Mouse (Mus musculus): ENCODE data around the gene Klre1.

The Klre1 gene

GRCm38 (mm10) chr6:129577605-129578004, at the start of gene Klre1:
Gene Klre1, plus strand, starts transcription at chr6:129577905.
- no peak for DNase-seq (ENCODE audit: low spot score in 2 of 2)

- no peak for DNase-seq (ENCODE audit: low spot score in 2 of 2)
These were observed 48.1 kb upstream of the Klre1 start for GRCm38 (mm10) chr6:129529605-129530004.

DNA sequence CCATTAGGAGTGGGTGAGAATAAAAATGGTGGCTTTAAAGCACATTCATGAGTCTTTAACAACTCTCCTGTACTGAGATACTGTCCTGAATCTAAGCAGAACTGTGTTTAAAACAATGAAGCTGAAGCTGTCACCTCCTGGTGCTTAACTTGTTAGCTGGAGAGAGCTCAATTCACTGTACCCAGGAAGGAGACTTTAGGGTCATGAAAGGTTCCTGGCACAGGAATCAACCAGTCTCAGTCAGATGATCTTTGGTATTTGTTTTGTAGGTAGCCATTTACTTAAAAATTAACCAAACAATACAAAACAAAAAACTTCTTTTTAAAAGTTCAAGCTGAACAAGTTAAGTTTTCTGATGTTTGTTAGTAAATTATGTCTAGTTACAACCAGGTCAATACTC, 47.4 kb upstream of the Klre1 start:
- no peak for DNase-seq (ENCODE audit: low spot score in 2 of 2)

- DNase-seq (ENCODE audit: low spot score in 2 of 2) = no peak
These were observed 45.2 kb upstream of the Klre1 start for GRCm38 (mm10) chr6:129532556-129532941.

DNA sequence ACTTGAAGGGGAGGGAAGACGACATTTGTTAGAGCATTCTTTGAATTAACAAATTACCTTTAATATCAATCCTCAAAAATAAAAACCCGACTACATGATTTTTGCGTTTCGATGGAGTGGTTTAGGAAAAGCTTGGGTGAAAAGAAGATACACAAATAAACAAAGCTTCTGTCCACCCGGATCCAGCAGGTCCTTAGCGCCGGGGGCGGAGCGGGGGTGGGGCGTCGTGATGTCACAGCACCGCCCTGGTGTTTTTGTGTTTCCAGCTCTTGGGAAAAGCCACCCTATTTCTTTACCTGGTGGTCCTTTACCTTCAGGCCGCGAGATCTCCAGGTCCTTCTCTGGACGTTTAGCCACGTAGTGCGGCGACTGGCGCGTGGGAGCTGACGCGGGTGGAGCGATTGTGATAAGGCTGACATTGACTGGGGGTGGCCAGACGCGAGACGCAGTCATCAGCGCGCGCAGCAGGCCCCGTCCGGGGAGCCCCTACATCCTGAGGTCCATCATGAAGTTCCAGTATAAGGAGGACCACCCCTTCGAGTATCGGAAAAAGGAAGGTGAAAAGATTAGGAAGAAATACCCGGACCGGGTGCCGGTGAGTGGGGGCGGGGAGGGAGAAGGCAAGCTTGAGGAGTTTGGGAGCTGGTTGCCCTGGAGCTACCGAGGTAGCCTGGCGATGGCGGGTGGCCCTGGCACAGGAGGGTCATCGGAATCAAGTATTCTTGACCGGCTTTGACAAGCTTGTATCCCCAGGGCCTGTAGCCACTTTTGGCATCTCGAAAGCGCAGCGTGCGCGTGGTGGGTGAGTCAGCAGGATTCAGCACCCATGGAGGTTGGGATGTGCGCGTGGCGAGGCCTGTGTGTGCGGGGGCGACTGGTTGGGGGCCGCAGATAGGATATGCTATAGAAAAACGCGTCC, 44.5 kb upstream of the Klre1 start, which contains the start of gene Gabarapl1:
TSS of gene Gabarapl1 (plus strand) at position 219 of the 919 bp plus-strand sequence.
- DNase-seq (ENCODE audit: low spot score in 2 of 2) = peak; percentile 45 to 52

- DNase-seq (ENCODE audit: low spot score in 2 of 2) = no peak
These were observed 43.6 kb upstream of the Klre1 start for GRCm38 (mm10) chr6:129534057-129534456.

DNA sequence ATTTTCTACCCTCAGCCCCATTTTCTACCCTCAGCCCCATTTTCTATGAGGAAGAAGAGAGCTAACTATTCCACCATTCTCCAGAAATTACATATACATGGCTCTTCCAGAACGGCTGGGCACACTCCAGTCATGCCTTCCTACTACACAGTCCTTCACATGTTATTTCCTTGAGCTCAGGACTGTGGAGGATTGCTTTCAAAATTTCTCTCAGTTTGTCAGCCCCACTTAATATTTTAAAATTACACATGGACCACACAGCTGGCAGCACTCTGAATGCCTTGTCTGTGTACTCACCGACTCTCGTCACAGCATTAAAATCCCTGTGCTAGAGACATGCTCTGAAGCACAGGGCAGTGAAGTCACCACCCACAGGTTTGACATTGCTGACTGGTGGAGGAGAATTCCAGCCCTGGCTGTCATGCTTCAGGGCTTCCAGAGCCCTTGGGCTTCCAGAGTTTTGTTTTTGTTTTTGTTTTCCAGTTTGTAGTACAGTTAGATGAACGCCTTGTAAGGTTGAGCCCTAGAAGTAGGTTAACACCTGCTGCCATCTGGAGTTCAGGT, 43.0 kb upstream of the Klre1 start:
- no peak for DNase-seq (ENCODE audit: low spot score in 2 of 2)

- DNase-seq (ENCODE audit: low spot score in 2 of 2) = no peak
These were observed 42.0 kb upstream of the Klre1 start for GRCm38 (mm10) chr6:129535723-129536122.

- DNase-seq (ENCODE audit: low spot score in 2 of 2) = no peak
These were observed 39.1 kb upstream of the Klre1 start for GRCm38 (mm10) chr6:129538555-129538954.

GRCm38 (mm10) chr6:129541931-129542330, 35.8 kb upstream of the Klre1 start:
- DNase-seq (ENCODE audit: low spot score in 2 of 2) = no peak

DNA sequence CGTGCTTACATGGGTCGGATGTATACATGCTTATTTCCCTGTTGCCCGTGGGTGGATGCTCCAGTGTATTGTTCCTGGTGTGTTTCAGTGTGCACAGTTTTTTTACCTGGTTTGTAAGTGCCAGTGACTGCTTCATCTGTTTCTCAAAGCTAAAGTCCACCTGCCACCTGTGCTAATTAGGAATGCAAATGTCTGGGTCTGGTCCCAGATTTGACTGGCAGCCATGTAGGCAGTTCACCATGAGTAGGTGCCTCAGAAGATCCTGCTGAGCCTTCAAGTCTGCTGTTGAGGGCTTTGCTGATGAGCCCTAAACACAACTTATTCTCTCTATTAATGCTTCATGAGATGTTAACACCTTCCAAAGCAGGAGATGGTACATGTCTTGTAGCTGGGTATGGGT, 35.2 kb upstream of the Klre1 start:
- DNase-seq (ENCODE audit: low spot score in 2 of 2) = no peak

- DNase-seq (ENCODE audit: low spot score in 2 of 2) = peak in 1 of 2 experiments; percentile 26
These were observed 33.7 kb upstream of the Klre1 start for GRCm38 (mm10) chr6:129543709-129544606.

GRCm38 (mm10) chr6:129547277-129547676, 30.4 kb upstream of the Klre1 start:
- DNase-seq (ENCODE audit: low spot score in 2 of 2) = no peak

- no peak for DNase-seq (ENCODE audit: low spot score in 2 of 2)
These were observed 29.7 kb upstream of the Klre1 start for GRCm38 (mm10) chr6:129548009-129548408.

DNA sequence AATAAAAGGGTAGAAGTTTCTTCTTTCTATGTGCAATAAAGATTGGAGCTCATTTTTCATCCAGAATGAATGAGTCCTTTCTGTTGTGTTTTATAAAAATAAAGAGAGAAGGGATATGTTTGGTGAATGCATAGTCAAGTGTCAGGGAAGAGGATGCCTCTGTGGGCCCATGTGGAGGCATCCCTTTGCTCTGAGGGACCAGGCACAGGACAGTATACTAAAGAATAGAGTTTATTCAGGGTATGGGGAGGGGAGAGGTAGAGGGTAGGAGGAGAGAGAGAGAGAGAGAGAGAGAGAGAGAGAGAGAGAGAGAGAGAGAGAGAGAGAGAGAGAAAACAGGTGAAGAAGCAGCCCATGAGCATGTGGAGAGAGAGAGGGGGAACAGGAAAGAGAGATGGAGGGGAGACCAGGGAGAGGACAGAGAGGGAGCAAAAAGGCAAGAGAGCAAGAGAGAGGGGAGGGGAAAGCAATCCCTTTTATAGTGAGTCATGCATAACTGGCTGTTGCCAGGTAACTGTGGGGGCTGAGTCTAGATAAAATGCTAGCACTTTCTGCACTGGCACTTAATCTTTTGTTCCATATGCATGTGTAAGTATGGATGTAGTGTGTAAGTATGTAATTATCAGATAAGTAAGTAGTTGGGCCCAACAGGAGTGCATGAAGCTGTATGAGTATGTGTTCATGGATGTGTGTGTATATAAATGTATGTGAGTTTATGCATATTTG, 20.2 kb upstream of the Klre1 start:
- no peak for DNase-seq (ENCODE audit: low spot score in 2 of 2)

- DNase-seq (ENCODE audit: low spot score in 2 of 2) = peak; percentile 34 to 55
These were observed 18.6 kb upstream of the Klre1 start for GRCm38 (mm10) chr6:129558946-129559640.

DNA sequence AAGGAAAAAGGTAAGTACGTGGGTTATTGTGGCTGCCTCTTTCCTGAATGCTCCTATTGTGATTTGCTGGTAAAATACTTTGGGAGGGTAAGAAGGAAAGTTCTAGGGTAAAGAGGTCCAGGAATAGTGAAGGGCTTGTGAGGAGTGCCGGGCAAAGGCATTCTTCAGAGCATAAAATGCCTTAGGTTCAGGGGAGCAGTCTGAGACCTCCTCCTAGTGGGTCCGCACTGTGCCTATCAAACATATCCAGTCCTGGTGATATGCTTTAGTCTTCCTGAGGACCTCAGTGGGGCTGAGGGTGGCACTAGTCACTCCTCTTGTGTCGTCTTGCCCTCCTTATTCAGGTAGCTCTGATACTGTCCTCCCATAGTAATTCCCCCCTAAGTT, 18.1 kb upstream of the Klre1 start:
- DNase-seq (ENCODE audit: low spot score in 2 of 2) = no peak

GRCm38 (mm10) chr6:129565257-129565656, 12.4 kb upstream of the Klre1 start:
- no peak for DNase-seq (ENCODE audit: low spot score in 2 of 2)

DNA sequence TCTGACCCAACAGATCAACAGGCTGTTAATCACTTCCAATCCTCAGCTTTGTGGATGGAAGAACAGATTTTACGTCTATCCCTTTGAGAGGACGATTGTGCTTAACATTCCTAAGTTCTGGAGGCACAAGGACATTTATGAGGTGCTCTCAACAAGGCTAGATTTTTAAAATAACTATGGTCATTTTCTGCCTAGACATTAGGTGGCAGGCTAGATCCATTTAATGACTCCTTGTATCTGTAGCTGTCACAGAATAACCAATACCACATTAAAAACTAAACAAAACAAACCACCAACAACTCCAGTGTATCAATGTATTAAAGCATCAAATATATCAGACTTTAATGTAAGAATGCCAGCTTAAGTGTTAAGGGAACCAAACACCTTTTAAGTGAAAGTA, 2.4 kb upstream of the Klre1 start:
- DNase-seq (ENCODE audit: low spot score in 2 of 2) = no peak

DNA sequence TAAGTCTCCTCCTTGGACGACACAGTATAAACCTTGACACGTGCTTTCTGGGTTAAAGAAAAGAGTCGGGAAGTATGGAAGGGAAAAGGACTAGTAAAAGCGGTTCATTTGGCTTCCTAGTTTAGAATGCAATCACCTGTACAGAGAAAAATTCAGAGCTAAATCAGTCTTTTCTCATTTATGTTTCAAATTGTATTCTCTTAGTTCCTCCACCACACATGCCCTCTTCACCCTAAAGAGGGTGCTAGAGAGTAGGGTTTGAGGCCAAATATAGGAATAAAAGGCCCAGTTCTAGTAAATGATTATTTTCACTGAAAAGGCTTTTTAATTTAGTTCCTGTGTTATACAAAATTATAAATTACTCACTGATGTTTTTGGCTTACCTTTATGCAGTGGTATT, 3.6 kb downstream of the Klre1 start:
- DNase-seq (ENCODE audit: low spot score in 2 of 2) = no peak

DNA sequence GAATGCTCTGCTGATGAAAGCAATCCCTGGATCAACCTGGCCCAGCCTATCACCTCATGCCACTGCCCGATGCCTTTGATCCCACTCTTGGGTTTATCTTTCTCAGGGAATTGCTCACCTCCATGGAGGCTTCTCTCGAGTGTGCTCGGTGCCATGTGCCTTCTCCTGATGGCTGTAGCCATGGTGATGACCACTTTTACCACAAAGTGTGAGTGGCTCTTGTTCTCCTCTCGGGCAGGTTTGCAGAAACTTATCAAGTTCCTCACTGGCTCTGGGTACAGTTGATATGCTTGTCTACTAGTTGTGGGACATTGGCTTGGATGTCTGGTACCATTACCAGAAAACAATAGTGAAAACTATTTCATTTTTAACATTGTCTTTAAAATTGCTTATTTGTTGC, 4.2 kb downstream of the Klre1 start:
- DNase-seq (ENCODE audit: low spot score in 2 of 2) = no peak

Data from spleen, postnatal 14 days (tissue).